Mouse (Mus musculus) forebrain, embryonic 10.5 days (tissue): ENCODE results near the gene Gdf2. TPM values are rescaled to one million over a fixed set of nuclear protein-coding genes. Genes with fewer than 3 reads are reported as not detected.

Source experiments
- DNase-seq: peaks from one replicate; pipeline ENCODE4 v3.0.0-alpha.2; 2017; ENCODE audit warnings: low spot score; ENCODE audit errors: extremely low spot score
- H3K27ac ChIP-seq: fragments of 300-500 bp; sonication (generic); 2 replicates; pipeline ENCODE4 v1.5.1; 2016; ENCODE audit warnings: mild to moderate bottlenecking
- H3K27me3 ChIP-seq: fragments of 300-500 bp; sonication (generic); 2 replicates; pipeline ENCODE4 v1.6.1; 2016; ENCODE audit warnings: mild to moderate bottlenecking; ENCODE audit not compliant: poor library complexity, severe bottlenecking
- H3K36me3 ChIP-seq: fragments of 300-500 bp; sonication (generic); replicated peaks from 2 replicates; pipeline ENCODE4 v1.6.1; 2016; ENCODE audit warnings: mild to moderate bottlenecking, moderate library complexity
- H3K4me1 ChIP-seq: fragments of 300-500 bp; sonication (generic); 2 replicates; pipeline ENCODE4 v1.6.1; 2016
- H3K4me3 ChIP-seq: fragments of 300-500 bp; sonication (generic); 2 replicates; pipeline ENCODE4 v1.5.1; 2016; ENCODE audit warnings: mild to moderate bottlenecking, moderate library complexity
- H3K9me3 ChIP-seq: fragments of 300-500 bp; sonication (generic); 2 replicates; pipeline ENCODE4 v1.6.1; 2016; ENCODE audit warnings: mild to moderate bottlenecking, moderate library complexity
- WGBS: fragments of 180-500 bp; shearing (Covaris S2); methylation state at CpG from one replicate; pipeline ENCODE4 v1.1.7; 2016; 5-methylcytosine and 5-hydroxymethylcytosine counted together
- polyA plus RNA-seq: library from polyadenylated mRNA; unstranded; fragments of >200 nt; fragmentation: Nextera tagmentation; extraction: Ambion mirVana; gene quantifications from 2 replicates; pipeline ENCODE4 v1.2.1, GENCODE M21; 2016

Gdf2 gene
- polyA plus RNA-seq, 1 experiment from 2014 or later = not detected

DNA sequence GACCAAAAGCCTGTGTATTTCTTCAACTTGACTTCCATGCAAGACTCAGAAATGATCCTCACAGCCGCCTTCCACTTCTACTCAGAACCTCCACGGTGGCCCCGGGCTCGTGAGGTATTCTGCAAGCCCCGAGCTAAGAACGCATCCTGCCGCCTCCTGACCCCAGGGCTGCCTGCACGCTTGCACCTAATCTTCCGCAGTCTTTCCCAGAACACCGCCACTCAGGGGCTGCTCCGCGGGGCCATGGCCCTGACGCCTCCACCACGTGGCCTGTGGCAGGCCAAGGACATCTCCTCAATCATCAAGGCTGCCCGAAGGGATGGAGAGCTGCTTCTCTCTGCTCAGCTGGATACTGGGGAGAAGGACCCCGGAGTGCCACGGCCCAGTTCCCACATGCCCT lies 9.0 kb upstream of the Gdf2 start:
- no peaks in the 10 kb centered on the region for H3K9me3 ChIP-seq
- H3K4me1 ChIP-seq = peaks cover 7% of the 10 kb centered on the region; the same call in 1 of the 2 replicates
- WGBS = 72% methylated on average over 17 of the region's 17 CpGs
- H3K36me3 ChIP-seq = no peaks in the 10 kb centered on the region; the same call in 1 of the 2 replicates
- H3K27ac ChIP-seq = no peak overlapping the region
- no peak overlapping the region for H3K4me3 ChIP-seq
- peaks cover 59% of the 10 kb centered on the region for H3K27me3 ChIP-seq
- DNase-seq = no peak

DNA sequence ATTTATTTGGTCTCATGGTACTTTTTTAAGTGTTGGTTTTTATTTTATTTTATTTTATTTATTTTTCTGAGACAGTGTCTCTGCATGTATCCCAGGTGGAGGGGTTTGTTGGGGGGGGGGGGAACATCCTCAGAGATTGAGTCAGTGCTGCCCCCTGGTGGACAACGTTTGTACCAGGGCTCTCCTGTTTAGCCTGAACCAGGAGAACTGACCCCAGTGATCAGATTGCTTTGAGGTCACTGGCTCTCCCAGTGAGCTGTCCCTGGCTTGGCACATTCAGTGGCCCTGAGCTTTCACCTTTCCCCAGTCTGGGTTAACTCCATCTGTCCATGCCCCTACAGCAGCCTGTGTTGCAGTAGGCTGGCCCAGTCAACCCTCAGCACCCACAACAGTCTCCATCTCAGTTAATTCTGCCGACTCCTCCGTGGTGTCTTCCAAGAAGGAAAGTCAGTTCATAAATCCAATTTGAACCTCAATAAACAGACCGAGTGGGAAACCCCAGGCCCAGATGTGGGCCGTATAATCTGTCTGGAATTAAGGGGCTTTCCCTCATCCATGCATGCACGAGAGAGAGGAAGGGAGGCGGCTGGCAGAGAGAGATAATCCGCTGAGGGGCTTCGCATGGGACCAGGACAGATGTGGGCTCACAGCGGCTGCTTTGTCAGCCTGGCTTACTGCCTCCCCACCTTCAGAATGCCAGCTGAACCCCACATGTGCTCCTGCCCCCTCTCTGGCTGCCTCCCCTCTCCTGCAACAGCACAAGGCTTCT lies 7.7 kb upstream of the Gdf2 start:
- H3K4me3 ChIP-seq = no peak overlapping the region
- H3K9me3 ChIP-seq = no peaks in the 10 kb centered on the region
- peaks cover 47% of the 10 kb centered on the region for H3K27me3 ChIP-seq
- DNase-seq = peak; percentile 56
- no peaks in the 10 kb centered on the region; the same call in 1 of the 2 replicates for H3K36me3 ChIP-seq
- H3K27ac ChIP-seq = no peak overlapping the region
- H3K4me1 ChIP-seq = peaks cover 7% of the 10 kb centered on the region; the same call in 1 of the 2 replicates
- WGBS = 67% methylated on average over 10 of the region's 10 CpGs

DNA sequence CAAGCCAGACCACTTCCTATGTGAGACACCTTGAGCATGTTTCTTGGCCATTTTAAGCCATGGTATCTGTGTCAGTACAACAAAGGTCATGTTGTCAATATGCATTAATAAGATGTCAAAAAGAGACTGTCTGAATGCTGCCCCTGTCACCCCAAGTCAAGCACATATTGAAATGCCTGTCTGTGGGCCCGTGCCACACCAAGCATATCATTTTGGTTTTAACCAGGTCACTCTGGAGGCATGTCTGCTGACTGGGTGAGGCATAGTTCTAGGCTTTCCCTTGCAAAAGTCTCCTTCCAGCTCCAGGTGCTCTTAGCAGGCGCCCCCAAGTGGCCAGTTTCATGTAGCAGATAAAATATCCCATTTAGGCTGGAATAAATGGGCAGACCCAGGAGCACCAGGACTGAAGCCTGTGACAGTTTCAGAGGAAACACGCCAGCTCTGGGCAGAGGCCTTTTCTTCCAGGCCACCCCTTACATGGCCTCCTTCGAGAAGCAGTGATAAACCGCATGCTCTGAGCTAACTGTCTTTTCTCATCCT lies 7.0 kb upstream of the Gdf2 start:
- WGBS = 46% methylated on average over 5 of the region's 5 CpGs
- Histone ChIP-seq H3K27ac (no peak overlapping the region), H3K4me3 (no peak overlapping the region), H3K27me3 (peaks cover 39% of the 10 kb centered on the region), H3K9me3 (no peaks in the 10 kb centered on the region), H3K4me1 (peaks cover 7% of the 10 kb centered on the region; the same call in 1 of the 2 replicates), H3K36me3 (no peaks in the 10 kb centered on the region; the same call in 1 of the 2 replicates)
- peak; percentile 48 for DNase-seq

DNA sequence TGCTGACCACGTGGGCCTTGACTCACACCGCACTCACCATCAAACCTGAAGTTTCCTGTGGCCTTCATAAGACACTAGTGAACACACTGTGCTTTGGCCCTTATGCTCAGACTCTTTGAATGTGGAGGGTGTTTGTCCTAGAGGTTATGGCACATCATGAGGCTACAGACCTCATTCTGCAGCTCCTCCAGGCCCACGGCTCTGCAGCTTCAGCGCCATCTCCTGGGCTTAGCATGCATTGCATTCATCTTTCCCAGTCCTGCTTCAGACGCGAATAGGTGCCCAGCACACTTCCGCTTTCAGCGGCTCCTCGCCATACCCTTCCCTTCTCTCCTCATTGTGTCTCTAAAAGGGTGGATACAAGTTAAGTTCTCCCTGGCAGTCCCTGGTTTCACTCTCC lies 1.7 kb upstream of the Gdf2 start:
- H3K4me1 ChIP-seq = no peaks in the 10 kb centered on the region
- no peaks in the 10 kb centered on the region for H3K36me3 ChIP-seq
- peak; percentile 73 for DNase-seq
- peak overlapping the region; percentile 19; the same call in 1 of the 2 replicates for H3K4me3 ChIP-seq
- WGBS = 31% methylated on average over 9 of the region's 9 CpGs
- H3K27me3 ChIP-seq = peaks cover 12% of the 10 kb centered on the region; the same call in 1 of the 2 replicates
- peak overlapping the region; percentile 36; the same call in 1 of the 2 replicates for H3K27ac ChIP-seq
- H3K9me3 ChIP-seq = no peaks in the 10 kb centered on the region

DNA sequence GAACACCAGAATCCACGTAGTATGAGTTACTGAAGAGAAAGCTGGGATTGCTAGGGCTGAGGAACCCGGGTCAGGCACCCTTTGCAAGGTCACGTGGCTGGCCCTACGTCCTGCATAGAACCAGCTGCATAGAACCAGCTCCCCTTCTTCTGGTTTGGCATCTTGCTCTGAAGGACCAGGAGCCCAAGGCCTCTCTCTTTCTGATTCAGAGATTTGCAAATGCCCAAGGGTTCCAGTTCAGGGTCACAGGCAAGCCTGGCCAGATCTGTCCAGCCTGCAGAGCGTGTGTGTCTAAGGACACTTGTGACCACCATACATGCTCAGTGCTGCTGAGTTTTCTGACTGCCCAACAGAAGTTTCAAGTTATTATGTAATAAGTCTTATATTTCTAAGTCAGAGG lies 1.4 kb downstream of the Gdf2 start:
- Histone ChIP-seq H3K27me3 (peaks cover 5% of the 10 kb centered on the region; the same call in 1 of the 2 replicates), H3K9me3 (no peaks in the 10 kb centered on the region), H3K4me1 (no peaks in the 10 kb centered on the region), H3K4me3 (no peak overlapping the region), H3K36me3 (no peaks in the 10 kb centered on the region), H3K27ac (no peak overlapping the region)
- DNase-seq = no peak
- WGBS = 83% methylated on average over 5 of the region's 5 CpGs

DNA sequence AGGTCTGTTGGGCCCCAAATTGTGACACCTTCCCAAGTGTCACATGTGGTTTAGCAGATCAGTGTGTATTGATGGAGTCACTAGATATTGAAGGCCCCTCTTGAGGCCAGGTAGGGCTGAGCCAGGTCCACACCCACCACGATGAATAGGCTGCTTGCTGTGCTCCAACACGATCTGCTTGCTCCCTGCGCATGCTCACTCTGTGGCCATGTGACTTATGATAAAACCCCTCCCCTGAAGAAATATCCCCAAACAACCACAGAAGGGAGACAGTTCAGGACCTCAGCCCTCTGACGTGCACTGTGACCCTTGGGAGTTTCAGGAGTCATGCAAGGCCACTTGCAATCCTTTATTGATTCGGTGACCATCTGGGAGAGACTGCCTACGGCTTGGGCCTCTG lies 5.3 kb downstream of the Gdf2 start:
- no peak for DNase-seq
- 87% methylated on average over 6 of the region's 6 CpGs for WGBS
- Histone ChIP-seq H3K4me3 (no peak overlapping the region), H3K27ac (no peak overlapping the region), H3K27me3 (peaks cover 21% of the 10 kb centered on the region), H3K9me3 (no peaks in the 10 kb centered on the region), H3K4me1 (no peaks in the 10 kb centered on the region), H3K36me3 (no peaks in the 10 kb centered on the region)

DNA sequence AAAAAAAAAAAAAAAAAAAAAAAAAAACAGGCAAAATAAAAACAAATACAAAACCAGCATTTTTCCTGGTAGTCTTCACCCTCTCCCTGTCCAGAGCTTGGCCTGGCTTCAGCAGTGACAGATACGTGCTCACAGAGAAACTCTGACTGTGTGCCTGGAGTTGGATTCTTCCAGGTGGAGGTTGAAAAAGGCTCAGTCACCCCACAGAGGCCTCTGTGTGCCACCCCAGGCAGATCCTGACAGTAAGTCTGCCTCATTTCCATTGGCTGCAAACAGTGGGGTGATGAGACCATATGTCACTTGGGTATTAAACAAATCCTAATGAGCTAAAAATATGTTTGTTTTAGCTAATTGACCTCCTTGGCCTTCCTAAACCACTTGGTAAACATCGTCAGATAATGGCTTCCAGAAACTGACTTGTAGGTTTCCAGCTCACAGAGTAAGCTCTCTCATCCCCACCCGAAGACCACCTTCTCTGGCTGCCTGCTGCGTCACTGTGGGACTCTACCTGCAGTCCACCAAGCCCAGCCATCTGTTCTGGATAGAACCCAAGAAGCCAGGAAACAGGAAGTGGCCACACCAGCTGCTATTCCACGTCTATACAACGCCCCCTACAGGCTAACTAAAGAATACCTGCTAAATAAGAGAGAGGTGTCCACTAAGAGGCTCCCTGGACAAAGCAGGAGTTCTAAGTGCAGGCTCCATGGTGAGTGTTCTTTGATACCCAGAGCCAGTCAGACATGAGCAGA lies 11.6 kb downstream of the Gdf2 start:
- Histone ChIP-seq H3K9me3 (no peaks in the 10 kb centered on the region; the same call in 1 of the 2 replicates), H3K4me3 (no peak overlapping the region), H3K4me1 (peaks cover 3% of the 10 kb centered on the region; the same call in 1 of the 2 replicates), H3K36me3 (no peaks in the 10 kb centered on the region), H3K27me3 (peaks cover 25% of the 10 kb centered on the region), H3K27ac (no peak overlapping the region)
- DNase-seq = no peak
- WGBS = 61% methylated on average over 6 of the region's 6 CpGs

DNA sequence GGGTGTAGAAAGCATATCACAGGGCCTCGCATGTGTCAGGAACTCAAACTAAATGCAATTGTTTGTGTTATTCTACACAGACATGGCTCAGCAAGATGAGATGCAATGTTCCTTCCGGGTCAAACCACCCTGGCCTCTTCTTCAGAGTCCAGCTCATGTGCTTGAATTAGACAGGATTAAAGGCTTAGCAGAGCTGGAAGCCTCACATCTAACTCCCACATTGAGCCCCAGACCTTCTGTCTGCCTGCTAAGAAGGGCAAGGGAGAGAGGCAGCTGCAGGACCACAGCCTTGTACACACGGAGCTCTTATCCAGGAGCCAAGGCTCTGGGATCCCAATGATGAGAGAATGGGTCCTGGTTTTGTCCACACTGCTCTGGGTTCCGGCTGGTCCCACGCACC lies 12.9 kb downstream of the Gdf2 start, which contains the start of gene Rbp3:
Gene Rbp3, plus strand, starts transcription at position 243 of the 400 bp plus-strand sequence.
- Histone ChIP-seq H3K27ac (no peak within 1 kb of the TSS), H3K36me3 (no peaks in the 10 kb centered on the region), H3K4me1 (peaks cover 3% of the 10 kb centered on the region; the same call in 1 of the 2 replicates), H3K27me3 (peaks cover 21% of the 10 kb centered on the region), H3K9me3 (no peaks in the 10 kb centered on the region; the same call in 1 of the 2 replicates), H3K4me3 (no peak within 1 kb of the TSS)
- WGBS = 87% methylated on average over 5 of the region's 5 CpGs
- no peak for DNase-seq

DNA sequence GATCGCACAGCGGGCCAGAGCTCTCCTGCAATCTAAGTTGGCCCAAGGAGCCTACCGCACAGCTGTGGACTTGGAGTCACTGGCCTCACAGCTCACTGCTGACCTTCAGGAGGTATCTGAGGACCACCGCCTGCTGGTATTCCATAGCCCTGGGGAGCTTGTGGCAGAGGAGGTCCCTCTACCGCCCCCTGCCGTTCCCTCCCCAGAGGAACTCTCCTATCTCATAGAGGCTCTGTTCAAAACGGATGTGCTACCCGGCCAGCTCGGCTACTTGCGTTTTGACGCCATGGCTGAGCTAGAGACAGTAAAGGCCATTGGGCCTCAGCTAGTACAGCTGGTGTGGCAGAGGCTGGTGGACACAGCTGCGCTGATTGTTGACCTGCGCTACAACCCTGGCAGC lies 15.2 kb downstream of the Gdf2 start:
- Histone ChIP-seq H3K36me3 (no peaks in the 10 kb centered on the region), H3K27me3 (peaks cover 15% of the 10 kb centered on the region)
- 76% methylated on average over 13 of the region's 13 CpGs for WGBS

DNA sequence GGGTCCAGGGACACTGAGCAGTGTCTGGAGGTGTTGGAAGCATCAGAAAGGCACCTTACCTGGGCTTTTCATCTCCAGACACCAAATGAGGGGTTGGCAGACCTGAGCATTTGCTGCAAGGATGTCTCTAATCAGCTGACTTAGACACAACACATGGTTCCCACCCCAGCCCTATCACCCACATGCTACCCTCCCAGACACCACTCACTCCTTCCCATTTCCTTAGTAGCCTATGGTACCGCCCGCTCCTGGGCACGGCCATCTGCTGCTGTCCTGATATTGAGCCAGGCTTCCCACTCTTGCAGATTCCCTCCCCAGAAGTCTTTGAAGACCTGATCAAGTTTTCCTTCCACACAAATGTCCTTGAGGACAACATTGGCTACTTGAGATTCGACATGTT lies 17.3 kb downstream of the Gdf2 start:
- Histone ChIP-seq H3K9me3 (no peaks in the 10 kb centered on the region; the same call in 1 of the 2 replicates), H3K27ac (no peak overlapping the region), H3K4me3 (no peak overlapping the region), H3K4me1 (peaks cover 3% of the 10 kb centered on the region; the same call in 1 of the 2 replicates), H3K27me3 (peaks cover 15% of the 10 kb centered on the region), H3K36me3 (no peaks in the 10 kb centered on the region)
- WGBS = 93% methylated on average over 4 of the region's 4 CpGs
- no peak for DNase-seq

More for the DNA sequence above, 15.2 kb downstream of the Gdf2 start:
- DNase-seq = no peak
- Histone ChIP-seq H3K4me1 (peaks cover 3% of the 10 kb centered on the region; the same call in 1 of the 2 replicates), H3K9me3 (no peaks in the 10 kb centered on the region; the same call in 1 of the 2 replicates), H3K27ac (no peak overlapping the region), H3K4me3 (no peak overlapping the region)

DNA sequence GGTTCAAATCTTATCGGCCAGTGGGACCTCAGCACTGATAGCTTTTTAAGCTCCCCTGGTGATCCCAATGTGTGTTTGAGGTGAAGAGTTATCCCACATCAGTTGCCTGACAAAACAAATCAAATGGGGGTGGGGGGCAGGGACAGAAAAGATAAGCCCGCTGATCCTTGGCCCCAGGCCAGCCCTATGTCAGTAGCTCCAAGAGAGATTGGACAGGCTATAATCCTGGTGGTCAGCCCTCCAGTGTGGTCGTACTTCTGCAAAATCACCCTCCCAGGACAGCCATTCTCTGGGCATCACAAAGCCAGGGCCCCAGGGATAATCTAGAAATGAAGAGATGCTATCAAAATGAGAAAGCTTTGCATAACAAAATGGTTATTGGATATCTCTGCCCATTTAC lies 18.0 kb downstream of the Gdf2 start:
- H3K4me3 ChIP-seq = no peak overlapping the region
- H3K9me3 ChIP-seq = no peaks in the 10 kb centered on the region; the same call in 1 of the 2 replicates
- H3K36me3 ChIP-seq = no peaks in the 10 kb centered on the region
- H3K4me1 ChIP-seq = peaks cover 2% of the 10 kb centered on the region; the same call in 1 of the 2 replicates
- DNase-seq = no peak
- H3K27me3 ChIP-seq = peaks cover 13% of the 10 kb centered on the region
- H3K27ac ChIP-seq = no peak overlapping the region
- 82% methylated on average over 3 of the region's 3 CpGs for WGBS

DNA sequence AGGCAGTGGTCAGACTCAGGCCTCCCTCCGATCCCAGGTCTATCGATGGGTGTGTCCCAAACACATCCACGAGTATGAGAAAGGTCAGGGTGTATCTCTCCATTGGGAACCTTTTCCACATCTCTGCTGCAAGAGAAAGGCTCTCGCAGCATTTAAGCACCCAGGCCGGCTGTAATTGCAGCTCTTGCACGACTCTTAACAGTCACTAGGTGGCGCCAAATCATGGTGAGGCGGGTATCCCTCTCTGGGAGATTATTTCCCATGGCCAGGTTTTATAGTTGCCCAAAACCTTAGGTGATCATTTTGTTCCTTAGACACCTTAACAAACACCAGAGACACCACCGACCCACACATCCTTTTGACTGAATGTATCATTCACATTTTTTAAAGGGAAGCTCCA lies 18.5 kb downstream of the Gdf2 start:
- Histone ChIP-seq H3K27me3 (peaks cover 8% of the 10 kb centered on the region), H3K27ac (no peak overlapping the region), H3K4me3 (no peak overlapping the region), H3K4me1 (no peaks in the 10 kb centered on the region), H3K36me3 (no peaks in the 10 kb centered on the region), H3K9me3 (no peaks in the 10 kb centered on the region; the same call in 1 of the 2 replicates)
- WGBS = 14% methylated on average over 9 of the region's 9 CpGs
- peak; percentile 33 for DNase-seq
